Mouse (Mus musculus) testis, adult 2 months (tissue): Measurements from ENCODE around the gene Aldh8a1.

ENCODE experiments used
- CTCF ChIP-seq: fragments of 200-500 bp; IDR thresholded peaks from 2 replicates; pipeline ENCODE4 v1.5.1; 2012; ENCODE audit warnings: low read depth, mild to moderate bottlenecking, inconsistent platforms, low read length, moderate library complexity; ENCODE audit not compliant: control insufficient read depth, insufficient read depth, insufficient replicate concordance
- POLR2A ChIP-seq: fragments of 200-500 bp; IDR thresholded peaks from 2 replicates; pipeline ENCODE4 v1.6.1; 2012; ENCODE audit warnings: low read depth, mild to moderate bottlenecking, inconsistent platforms, low read length, moderate library complexity; ENCODE audit not compliant: control insufficient read depth

- TF ChIP-seq CTCF (no peak), POLR2A (no peak)
These were observed 34.6 kb downstream of the Aldh8a1 start for GRCm38 (mm10) chr10:21411621-21412205.
